Mouse (Mus musculus) cerebellum, adult 18-20 months (tissue): Measurements from ENCODE around the gene Psma1.

Experiments used
- DNase-seq, 2 experiments: peaks; one replicate each; pipeline ENCODE4 v3.0.0; 2021

Gene Psma1

GRCm38 (mm10) chr7:114276005-114276752, at the start of gene Psma1:
Gene Psma1, minus strand, starts transcription at chr7:114276118.
- peak; percentile 94 to 98 for DNase-seq

GRCm38 (mm10) chr7:114323527-114323926, 47.6 kb upstream of the Psma1 start:
- no peak for DNase-seq

- DNase-seq = peak; percentile 25 to 28
Observed at GRCm38 (mm10) chr7:114322531-114323441, 46.9 kb upstream of the Psma1 start.

- DNase-seq = no peak
Observed at GRCm38 (mm10) chr7:114321694-114322372, 45.9 kb upstream of the Psma1 start.

GRCm38 (mm10) chr7:114317896-114318295, 42.0 kb upstream of the Psma1 start:
- DNase-seq = no peak

GRCm38 (mm10) chr7:114317389-114317792, 41.5 kb upstream of the Psma1 start:
- DNase-seq = no peak

- DNase-seq = no peak
Observed at GRCm38 (mm10) chr7:114316361-114316871, 40.5 kb upstream of the Psma1 start.

- DNase-seq = no peak
Observed at GRCm38 (mm10) chr7:114311209-114311608, 35.3 kb upstream of the Psma1 start.

GRCm38 (mm10) chr7:114309020-114309419, 33.1 kb upstream of the Psma1 start:
- DNase-seq = no peak

GRCm38 (mm10) chr7:114301293-114301782, 25.4 kb upstream of the Psma1 start:
- DNase-seq = peak in 1 of 2 experiments; percentile 25

- DNase-seq = no peak
Observed at GRCm38 (mm10) chr7:114300782-114301181, 24.9 kb upstream of the Psma1 start.

GRCm38 (mm10) chr7:114299247-114299646, 23.3 kb upstream of the Psma1 start:
- DNase-seq = no peak

- no peak for DNase-seq
Observed at GRCm38 (mm10) chr7:114294698-114295097, 18.8 kb upstream of the Psma1 start.

- DNase-seq = no peak
Observed at GRCm38 (mm10) chr7:114293903-114294302, 18.0 kb upstream of the Psma1 start.

GRCm38 (mm10) chr7:114292501-114292971, 16.6 kb upstream of the Psma1 start:
- peak; percentile 87 to 89 for DNase-seq

GRCm38 (mm10) chr7:114291461-114292335, 15.8 kb upstream of the Psma1 start:
- peak; percentile 33 to 51 for DNase-seq

GRCm38 (mm10) chr7:114290078-114290506, 14.2 kb upstream of the Psma1 start:
- peak; percentile 83 to 89 for DNase-seq

GRCm38 (mm10) chr7:114284296-114284910, 8.5 kb upstream of the Psma1 start:
- DNase-seq = no peak

- DNase-seq = no peak
Observed at GRCm38 (mm10) chr7:114283006-114283405, 7.1 kb upstream of the Psma1 start.

- peak in 1 of 2 experiments; percentile 42 for DNase-seq
Observed at GRCm38 (mm10) chr7:114281671-114282070, 5.8 kb upstream of the Psma1 start.
